Mouse (Mus musculus): ENCODE results near the gene Qdpr. TPM values are rescaled to one million over a fixed set of nuclear protein-coding genes. Genes with fewer than 3 reads are reported as not detected.

The Qdpr gene
- polyA plus RNA-seq, 1 experiment from 2014 or later = 85.3 TPM

Other genes starting within 250 kb of the Qdpr start
- gene Clrn2, start 3.5 kb upstream of the Qdpr start, polyA plus RNA-seq (2015; fragmentation: Nextera tagmentation; extraction: Ambion mirVana) = not detected in 2 replicates
- gene Lap3, start 43.1 kb upstream of the Qdpr start, polyA plus RNA-seq (2015; fragmentation: Nextera tagmentation; extraction: Ambion mirVana) = 37.3 and 39.1 TPM in 2 replicates
- gene Med28, start 70.0 kb upstream of the Qdpr start, polyA plus RNA-seq (2015; fragmentation: Nextera tagmentation; extraction: Ambion mirVana) = 82.1 and 92.2 TPM in 2 replicates
- 0.06 and 0.12 TPM in 2 replicates for gene Fam184b, start 189.4 kb upstream of the Qdpr start, polyA plus RNA-seq (2015; fragmentation: Nextera tagmentation; extraction: Ambion mirVana)
- gene Ncapg, start 219.7 kb upstream of the Qdpr start, polyA plus RNA-seq (2015; fragmentation: Nextera tagmentation; extraction: Ambion mirVana) = 44.5 and 47.7 TPM in 2 replicates